Mouse (Mus musculus) embryonic facial prominence, embryonic 15.5 days (tissue): ENCODE data around the gene Rybp. TPM values are rescaled to one million over a fixed set of nuclear protein-coding genes. Genes with fewer than 3 reads are reported as not detected.

Experiments used
- ATAC-seq: fragments of 200-750 bp; cut with Nextera tagmentation; 2 replicates; pipeline ENCODE4 v1.8.0; 2017; ENCODE audit warnings: low read depth, moderate TSS enrichment; ENCODE audit not compliant: insufficient number of reproducible peaks, low FRiP score, low TSS enrichment
- H3K27ac ChIP-seq: fragments of 300-500 bp; sonication (generic); replicated peaks from 2 replicates; pipeline ENCODE4 v1.5.1; 2015; ENCODE audit warnings: mild to moderate bottlenecking, inconsistent platforms
- H3K27me3 ChIP-seq: fragments of 300-500 bp; sonication (generic); 2 replicates; pipeline ENCODE4 v1.6.1; 2015; ENCODE audit warnings: inconsistent platforms
- H3K36me3 ChIP-seq: fragments of 300-500 bp; sonication (generic); 2 replicates; pipeline ENCODE4 v1.6.1; 2015; ENCODE audit warnings: mild to moderate bottlenecking, inconsistent platforms
- H3K4me1 ChIP-seq: fragments of 300-500 bp; sonication (generic); 2 replicates; pipeline ENCODE4 v1.6.1; 2015; ENCODE audit warnings: inconsistent platforms
- H3K4me2 ChIP-seq: fragments of 300-500 bp; sonication (generic); replicated peaks from 2 replicates; pipeline ENCODE4 v1.6.1; 2015; ENCODE audit warnings: mild to moderate bottlenecking, inconsistent platforms
- H3K4me3 ChIP-seq: fragments of 300-500 bp; sonication (generic); replicated peaks from 2 replicates; pipeline ENCODE4 v1.5.1; 2015; ENCODE audit warnings: mild to moderate bottlenecking, inconsistent platforms
- H3K9ac ChIP-seq: fragments of 300-500 bp; sonication (generic); 2 replicates; pipeline ENCODE4 v1.6.1; 2015; ENCODE audit warnings: inconsistent platforms
- H3K9me3 ChIP-seq: fragments of 300-500 bp; sonication (generic); replicated peaks from 2 replicates; pipeline ENCODE4 v1.6.1; 2016; ENCODE audit warnings: inconsistent platforms
- WGBS: fragments of 180-500 bp; shearing (Covaris S2); methylation state at CpG from one replicate; pipeline ENCODE4 v1.1.7; 2015; 5-methylcytosine and 5-hydroxymethylcytosine counted together
- polyA plus RNA-seq: library from polyadenylated mRNA; unstranded; fragments of >200 nt; fragmentation: Nextera tagmentation; extraction: Ambion mirVana; gene quantifications from 2 replicates; pipeline ENCODE4 v1.2.1, GENCODE M21; 2015

Gene Rybp
- polyA plus RNA-seq, 1 experiment from 2014 or later: 20.0 TPM

DNA sequence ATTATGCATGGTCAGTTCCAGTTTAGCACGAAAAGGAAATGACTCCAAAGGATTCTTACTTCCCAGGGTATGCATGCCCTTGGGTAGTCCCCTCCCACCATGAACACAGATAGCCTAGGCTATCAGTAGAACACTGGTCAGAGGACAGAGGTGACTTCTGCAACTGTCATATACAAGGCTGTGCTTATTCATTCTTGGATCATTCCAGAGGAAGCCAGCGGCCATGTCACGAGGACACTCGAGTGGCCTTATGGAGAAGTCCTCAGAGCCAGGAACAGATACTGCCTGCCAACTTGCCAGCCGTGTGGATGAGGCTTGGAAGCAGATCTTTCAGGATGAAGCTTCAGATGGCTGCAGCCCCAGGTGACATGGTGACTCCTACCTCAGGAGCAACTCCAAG lies 34.9 kb upstream of the Rybp start:
- H3K9ac ChIP-seq: no peak overlapping the region

GRCm38 (mm10) chr6:100314201-100314600 lies 26.9 kb upstream of the Rybp start:
- Histone ChIP-seq H3K4me3 (no peak overlapping the region), H3K27me3 (0 out of 2 replicates have a peak, but pooled peaks cover under 1% of the 10 kb centered on the region), H3K4me1 (0 out of 2 replicates have a peak, but pooled peaks cover 3% of the 10 kb centered on the region), H3K9me3 (no peaks in the 10 kb centered on the region), H3K27ac (no peak overlapping the region), H3K9ac (no peak overlapping the region), H3K36me3 (no peaks in the 10 kb centered on the region), H3K4me2 (no peak overlapping the region)
- 39% methylated on average over 8 of the region's 8 CpGs for WGBS
- ATAC-seq: no peak

More for the DNA sequence above, 34.9 kb upstream of the Rybp start:
- 88% methylated on average over 5 of the region's 5 CpGs for WGBS
- Histone ChIP-seq H3K4me1 (peaks cover 5% of the 10 kb centered on the region; the same call in 1 of the 2 replicates), H3K4me3 (no peak overlapping the region), H3K4me2 (no peak overlapping the region), H3K9me3 (no peaks in the 10 kb centered on the region), H3K27ac (no peak overlapping the region), H3K27me3 (peaks cover 7% of the 10 kb centered on the region; the same call in 1 of the 2 replicates), H3K36me3 (no peaks in the 10 kb centered on the region)
- ATAC-seq: no peak

DNA sequence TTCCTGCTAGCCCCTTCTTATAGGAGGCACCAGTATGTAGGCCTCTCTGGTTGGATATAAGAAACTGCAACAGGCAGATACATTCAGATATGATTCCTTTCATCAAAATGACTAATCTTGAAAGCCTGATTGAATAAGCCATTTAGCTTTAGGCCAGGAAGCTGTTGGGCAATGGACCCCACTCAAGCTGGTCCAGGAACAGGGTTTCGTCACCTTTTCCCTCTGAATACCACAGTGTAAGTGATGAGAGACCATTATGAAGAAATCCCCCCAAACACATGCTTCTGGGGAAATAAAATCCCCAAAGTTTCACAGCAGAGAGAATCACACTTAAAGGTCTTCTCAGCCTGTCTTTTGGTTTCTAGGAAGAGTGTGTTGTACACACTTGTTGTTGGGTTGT lies 23.9 kb upstream of the Rybp start:
- 0 out of 2 replicates have a peak, but pooled peaks cover 3% of the 10 kb centered on the region for H3K4me1 ChIP-seq
- H3K4me2 ChIP-seq: no peak overlapping the region
- 81% methylated on average over 1 of the region's 1 CpGs for WGBS
- H3K4me3 ChIP-seq: no peak overlapping the region
- no peak overlapping the region for H3K27ac ChIP-seq
- no peaks in the 10 kb centered on the region for H3K9me3 ChIP-seq
- no peak for ATAC-seq
- no peak overlapping the region for H3K9ac ChIP-seq
- H3K36me3 ChIP-seq: no peaks in the 10 kb centered on the region
- H3K27me3 ChIP-seq: no peaks in the 10 kb centered on the region

GRCm38 (mm10) chr6:100304831-100305230 lies 17.5 kb upstream of the Rybp start:
- H3K27ac ChIP-seq: no peak overlapping the region
- H3K4me1 ChIP-seq: peaks cover 6% of the 10 kb centered on the region
- H3K4me3 ChIP-seq: no peak overlapping the region
- H3K9me3 ChIP-seq: no peaks in the 10 kb centered on the region
- ATAC-seq: no peak
- no peaks in the 10 kb centered on the region for H3K27me3 ChIP-seq
- H3K4me2 ChIP-seq: no peak overlapping the region
- no peaks in the 10 kb centered on the region for H3K36me3 ChIP-seq
- WGBS: 42% methylated on average over 10 of the region's 10 CpGs
- no peak overlapping the region for H3K9ac ChIP-seq

- no peaks in the 10 kb centered on the region for H3K9me3 ChIP-seq
- no peak overlapping the region for H3K9ac ChIP-seq
- no peak overlapping the region for H3K4me2 ChIP-seq
- ATAC-seq: no peak
- H3K4me3 ChIP-seq: no peak overlapping the region
- H3K4me1 ChIP-seq: peaks cover 13% of the 10 kb centered on the region
- WGBS: 60% methylated on average over 8 of the region's 8 CpGs
- H3K27me3 ChIP-seq: no peaks in the 10 kb centered on the region
- no peak overlapping the region for H3K27ac ChIP-seq
- no peaks in the 10 kb centered on the region for H3K36me3 ChIP-seq
Observed at GRCm38 (mm10) chr6:100301410-100302108, 14.3 kb upstream of the Rybp start.

DNA sequence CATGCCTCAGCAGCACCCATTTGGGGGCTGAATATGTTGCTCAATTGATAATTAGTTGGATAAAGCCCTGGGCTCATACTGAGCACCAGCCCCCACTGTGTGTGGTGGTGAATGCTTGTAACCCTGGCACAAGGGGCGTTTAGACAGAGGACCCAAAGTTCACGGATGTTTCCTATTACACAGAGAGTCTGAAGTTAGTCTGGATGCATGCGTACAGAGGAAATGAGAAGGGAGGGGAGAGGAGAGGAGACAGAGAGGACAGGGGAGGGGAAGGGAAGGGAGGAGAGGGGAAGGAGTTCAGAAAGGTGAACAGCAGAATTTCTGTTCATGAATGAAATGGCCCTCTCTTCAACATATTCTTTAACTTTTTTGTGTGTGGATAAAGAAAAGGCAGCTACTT lies 13.5 kb upstream of the Rybp start:
- WGBS: 15% methylated on average over 3 of the region's 3 CpGs
- H3K9ac ChIP-seq: no peak overlapping the region
- no peak overlapping the region for H3K4me3 ChIP-seq
- no peaks in the 10 kb centered on the region for H3K27me3 ChIP-seq
- H3K4me1 ChIP-seq: peaks cover 13% of the 10 kb centered on the region
- H3K27ac ChIP-seq: no peak overlapping the region
- no peaks in the 10 kb centered on the region for H3K9me3 ChIP-seq
- no peaks in the 10 kb centered on the region for H3K36me3 ChIP-seq
- no peak for ATAC-seq
- no peak overlapping the region for H3K4me2 ChIP-seq

GRCm38 (mm10) chr6:100298945-100299344 lies 11.7 kb upstream of the Rybp start:
- Histone ChIP-seq H3K36me3 (no peaks in the 10 kb centered on the region), H3K9me3 (no peaks in the 10 kb centered on the region), H3K4me1 (peaks cover 13% of the 10 kb centered on the region), H3K27me3 (no peaks in the 10 kb centered on the region), H3K27ac (no peak overlapping the region), H3K9ac (no peak overlapping the region), H3K4me3 (no peak overlapping the region), H3K4me2 (no peak overlapping the region)
- 53% methylated on average over 4 of the region's 4 CpGs for WGBS
- ATAC-seq: no peak

GRCm38 (mm10) chr6:100297536-100297935 lies 10.3 kb upstream of the Rybp start:
- H3K36me3 ChIP-seq: no peaks in the 10 kb centered on the region
- no peak for ATAC-seq
- H3K9me3 ChIP-seq: no peaks in the 10 kb centered on the region
- no peak overlapping the region for H3K9ac ChIP-seq
- H3K27me3 ChIP-seq: no peaks in the 10 kb centered on the region
- 61% methylated on average over 8 of the region's 8 CpGs for WGBS
- no peak overlapping the region for H3K4me2 ChIP-seq
- no peak overlapping the region for H3K4me3 ChIP-seq
- peaks cover 13% of the 10 kb centered on the region for H3K4me1 ChIP-seq
- no peak overlapping the region for H3K27ac ChIP-seq

DNA sequence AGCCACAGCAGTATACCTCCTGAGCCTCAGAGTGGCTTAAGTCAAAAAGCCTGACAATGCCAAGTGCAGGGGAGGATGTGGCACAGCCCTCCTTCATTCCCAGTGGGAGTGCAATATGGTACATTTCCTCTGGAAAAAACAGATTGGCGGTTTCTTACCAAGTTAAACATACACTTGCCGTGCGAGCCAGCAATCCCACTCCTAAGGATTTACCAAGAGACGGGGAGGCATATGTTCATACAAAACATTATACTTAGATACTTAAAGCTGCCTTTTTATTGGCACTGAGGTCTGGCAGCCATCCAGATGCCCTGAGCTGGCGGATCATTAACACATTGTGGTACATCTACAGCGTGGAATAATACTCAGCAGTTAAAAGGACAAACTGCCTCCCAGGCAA lies 5.1 kb upstream of the Rybp start:
- no peak overlapping the region for H3K9ac ChIP-seq
- no peaks in the 10 kb centered on the region for H3K36me3 ChIP-seq
- H3K4me1 ChIP-seq: peaks cover 6% of the 10 kb centered on the region; the same call in 1 of the 2 replicates
- H3K4me2 ChIP-seq: no peak overlapping the region
- H3K4me3 ChIP-seq: no peak overlapping the region
- 74% methylated on average over 6 of the region's 6 CpGs for WGBS
- no peaks in the 10 kb centered on the region for H3K27me3 ChIP-seq
- no peak for ATAC-seq
- H3K9me3 ChIP-seq: no peaks in the 10 kb centered on the region
- H3K27ac ChIP-seq: no peak overlapping the region

GRCm38 (mm10) chr6:100289058-100289457 lies 1.8 kb upstream of the Rybp start:
- ATAC-seq: no peak
- no peak overlapping the region for H3K27ac ChIP-seq
- H3K36me3 ChIP-seq: no peaks in the 10 kb centered on the region
- no peak overlapping the region for H3K4me3 ChIP-seq
- no peaks in the 10 kb centered on the region for H3K27me3 ChIP-seq
- H3K4me1 ChIP-seq: peaks cover 16% of the 10 kb centered on the region; the same call in 1 of the 2 replicates
- H3K4me2 ChIP-seq: no peak overlapping the region
- no peaks in the 10 kb centered on the region for H3K9me3 ChIP-seq
- WGBS: 83% methylated on average over 5 of the region's 5 CpGs
- H3K9ac ChIP-seq: no peak overlapping the region

GRCm38 (mm10) chr6:100288730-100289035 lies 1.4 kb upstream of the Rybp start:
- H3K27me3 ChIP-seq: no peaks in the 10 kb centered on the region
- peaks cover 19% of the 10 kb centered on the region for H3K4me1 ChIP-seq
- 57% methylated on average over 4 of the region's 4 CpGs for WGBS
- no peak overlapping the region for H3K4me2 ChIP-seq
- H3K36me3 ChIP-seq: no peaks in the 10 kb centered on the region
- H3K9me3 ChIP-seq: no peaks in the 10 kb centered on the region
- ATAC-seq: no peak
- no peak overlapping the region for H3K9ac ChIP-seq
- no peak overlapping the region for H3K27ac ChIP-seq
- H3K4me3 ChIP-seq: no peak overlapping the region
